Mouse (Mus musculus) hindbrain, embryonic 16.5 days (tissue): ENCODE measurements at regions not wholly inside any gene's neighbourhood (a gene's known extent, or its start where the extent isn't known, plus 50 kb on each side); places are given as distances from the start of the nearest gene placed in this dataset.

ENCODE experiments used
- ATAC-seq: fragments of 200-750 bp; cut with Nextera tagmentation; 2 replicates; pipeline ENCODE4 v1.8.0; 2017; ENCODE audit warnings: moderate TSS enrichment, moderate library complexity
- H3K27ac ChIP-seq: fragments of 300-500 bp; sonication (generic); 2 replicates; pipeline ENCODE4 v1.5.1; 2014; ENCODE audit warnings: low read depth, mild to moderate bottlenecking, control low read depth, low read length, moderate library complexity
- H3K27me3 ChIP-seq: fragments of 300-500 bp; sonication (generic); replicated peaks from 2 replicates; pipeline ENCODE4 v1.6.1; 2014; ENCODE audit warnings: low read length; ENCODE audit not compliant: control insufficient read depth, insufficient read depth
- H3K36me3 ChIP-seq: fragments of 300-500 bp; sonication (generic); 2 replicates; pipeline ENCODE4 v1.6.1; 2014; ENCODE audit warnings: mild to moderate bottlenecking, low read length, moderate library complexity, mixed read lengths; ENCODE audit not compliant: control insufficient read depth, insufficient read depth
- H3K4me1 ChIP-seq: fragments of 300-500 bp; sonication (generic); 2 replicates; pipeline ENCODE4 v1.6.1; 2014; ENCODE audit warnings: low read depth, low read length; ENCODE audit not compliant: control insufficient read depth, insufficient read depth
- H3K4me2 ChIP-seq: fragments of 300-500 bp; sonication (generic); 2 replicates; pipeline ENCODE4 v1.6.1; 2014; ENCODE audit warnings: mild to moderate bottlenecking, low read length, control low read depth, moderate library complexity
- H3K4me3 ChIP-seq: fragments of 300-500 bp; sonication (generic); 2 replicates; pipeline ENCODE4 v1.5.1; 2014; ENCODE audit warnings: mild to moderate bottlenecking, low read length, control low read depth, moderate library complexity
- H3K9ac ChIP-seq: fragments of 300-500 bp; sonication (generic); 2 replicates; pipeline ENCODE4 v1.6.1; 2014; ENCODE audit warnings: low read depth, mild to moderate bottlenecking, control low read depth, low read length, moderate library complexity
- H3K9me3 ChIP-seq: fragments of 300-500 bp; sonication (generic); 2 replicates; pipeline ENCODE4 v1.6.1; 2014; ENCODE audit warnings: mild to moderate bottlenecking, low read length, moderate library complexity; ENCODE audit not compliant: control insufficient read depth
- WGBS: fragments of 180-500 bp; shearing (Covaris S2); extraction: QIAGEN DNeasy Blood & Tissue Kit; methylation state at CpG from one replicate; pipeline ENCODE4 v1.1.7; 2014; 5-methylcytosine and 5-hydroxymethylcytosine counted together

GRCm38 (mm10) chr5:120325386-120325910 is 106.1 kb upstream of the Lhx5 start:
- H3K27me3 ChIP-seq = no peaks in the 10 kb centered on the region
- no peaks in the 10 kb centered on the region for H3K9me3 ChIP-seq
- H3K4me3 ChIP-seq = no peak overlapping the region
- H3K4me2 ChIP-seq = no peak overlapping the region
- H3K27ac ChIP-seq = no peak overlapping the region
- H3K36me3 ChIP-seq = no peaks in the 10 kb centered on the region
- H3K4me1 ChIP-seq = peaks cover 9% of the 10 kb centered on the region
- ATAC-seq = 0 out of 2 replicates have a peak, but pooled peaks have one; percentile 41
- no peak overlapping the region for H3K9ac ChIP-seq
- 53% methylated on average over 16 of the region's 16 CpGs for WGBS

GRCm38 (mm10) chr5:120332030-120332429 is 99.5 kb upstream of the Lhx5 start:
- peak; percentile 58 for ATAC-seq
- H3K9ac ChIP-seq = no peak overlapping the region
- 56% methylated on average over 14 of the region's 14 CpGs for WGBS
- no peaks in the 10 kb centered on the region for H3K4me1 ChIP-seq
- H3K4me3 ChIP-seq = no peak overlapping the region
- no peaks in the 10 kb centered on the region for H3K27me3 ChIP-seq
- H3K9me3 ChIP-seq = no peaks in the 10 kb centered on the region
- no peak overlapping the region for H3K27ac ChIP-seq
- no peaks in the 10 kb centered on the region for H3K36me3 ChIP-seq
- no peak overlapping the region for H3K4me2 ChIP-seq

GRCm38 (mm10) chr5:120339162-120339561 is 92.3 kb upstream of the Lhx5 start:
- ATAC-seq = no peak
- 83% methylated on average over 2 of the region's 2 CpGs for WGBS
- H3K36me3 ChIP-seq = no peaks in the 10 kb centered on the region
- H3K9ac ChIP-seq = no peak overlapping the region
- no peak overlapping the region for H3K4me2 ChIP-seq
- no peaks in the 10 kb centered on the region for H3K4me1 ChIP-seq
- no peaks in the 10 kb centered on the region for H3K27me3 ChIP-seq
- H3K4me3 ChIP-seq = no peak overlapping the region
- no peaks in the 10 kb centered on the region for H3K9me3 ChIP-seq
- no peak overlapping the region for H3K27ac ChIP-seq

- no peak overlapping the region for H3K27ac ChIP-seq
- no peaks in the 10 kb centered on the region for H3K4me1 ChIP-seq
- no peak overlapping the region for H3K9ac ChIP-seq
- no peaks in the 10 kb centered on the region for H3K9me3 ChIP-seq
- no peak overlapping the region for H3K4me2 ChIP-seq
- no peaks in the 10 kb centered on the region for H3K27me3 ChIP-seq
- H3K36me3 ChIP-seq = no peaks in the 10 kb centered on the region
- ATAC-seq = no peak
- H3K4me3 ChIP-seq = no peak overlapping the region
- 29% methylated on average over 3 of the region's 3 CpGs for WGBS
Observed at GRCm38 (mm10) chr5:120340696-120341231, 90.7 kb upstream of the Lhx5 start.

- Histone ChIP-seq H3K4me1 (no peaks in the 10 kb centered on the region; the same call in 1 of the 2 replicates), H3K4me3 (no peak overlapping the region), H3K27ac (no peak overlapping the region), H3K9me3 (no peaks in the 10 kb centered on the region), H3K9ac (no peak overlapping the region), H3K27me3 (no peaks in the 10 kb centered on the region), H3K4me2 (no peak overlapping the region), H3K36me3 (no peaks in the 10 kb centered on the region)
- no peak for ATAC-seq
- WGBS = 82% methylated on average over 3 of the region's 3 CpGs
Observed at GRCm38 (mm10) chr5:120350461-120350860, 81.0 kb upstream of the Lhx5 start.

GRCm38 (mm10) chr5:120351827-120352226 is 79.7 kb upstream of the Lhx5 start:
- 69% methylated on average over 5 of the region's 5 CpGs for WGBS
- Histone ChIP-seq H3K27ac (no peak overlapping the region), H3K27me3 (no peaks in the 10 kb centered on the region), H3K9me3 (no peaks in the 10 kb centered on the region), H3K9ac (no peak overlapping the region), H3K4me3 (no peak overlapping the region), H3K36me3 (no peaks in the 10 kb centered on the region), H3K4me1 (no peaks in the 10 kb centered on the region; the same call in 1 of the 2 replicates), H3K4me2 (no peak overlapping the region)
- ATAC-seq = no peak

- H3K27me3 ChIP-seq = no peaks in the 10 kb centered on the region
- WGBS = 46% methylated on average over 5 of the region's 5 CpGs
- no peak overlapping the region for H3K9ac ChIP-seq
- no peaks in the 10 kb centered on the region for H3K36me3 ChIP-seq
- no peaks in the 10 kb centered on the region for H3K9me3 ChIP-seq
- H3K4me3 ChIP-seq = no peak overlapping the region
- H3K4me2 ChIP-seq = no peak overlapping the region
- H3K4me1 ChIP-seq = peaks cover 4% of the 10 kb centered on the region
- ATAC-seq = 0 out of 2 replicates have a peak, but pooled peaks have one; percentile 27
- no peak overlapping the region for H3K27ac ChIP-seq
Observed at GRCm38 (mm10) chr5:120353657-120354056, 77.8 kb upstream of the Lhx5 start.

GRCm38 (mm10) chr5:120356950-120357349 is 74.5 kb upstream of the Lhx5 start:
- peaks cover 3% of the 10 kb centered on the region; the same call in 1 of the 2 replicates for H3K27me3 ChIP-seq
- H3K4me2 ChIP-seq = no peak overlapping the region
- H3K27ac ChIP-seq = no peak overlapping the region
- H3K9ac ChIP-seq = no peak overlapping the region
- H3K9me3 ChIP-seq = no peaks in the 10 kb centered on the region
- peaks cover 4% of the 10 kb centered on the region for H3K4me1 ChIP-seq
- 83% methylated on average over 4 of the region's 4 CpGs for WGBS
- no peaks in the 10 kb centered on the region for H3K36me3 ChIP-seq
- no peak overlapping the region for H3K4me3 ChIP-seq
- no peak for ATAC-seq

GRCm38 (mm10) chr5:120358084-120358690 is 73.3 kb upstream of the Lhx5 start:
- Histone ChIP-seq H3K27me3 (peaks cover 3% of the 10 kb centered on the region; the same call in 1 of the 2 replicates), H3K36me3 (no peaks in the 10 kb centered on the region), H3K9ac (no peak overlapping the region), H3K4me2 (no peak overlapping the region), H3K9me3 (no peaks in the 10 kb centered on the region), H3K4me1 (peaks cover 4% of the 10 kb centered on the region), H3K27ac (no peak overlapping the region), H3K4me3 (no peak overlapping the region)
- ATAC-seq = 0 out of 2 replicates have a peak, but pooled peaks have one; percentile 20
- WGBS = 10% methylated on average over 20 of the region's 20 CpGs
